Mouse (Mus musculus) liver, embryonic 15.5 days (tissue): ENCODE results near the gene Dusp9. TPM values are rescaled to one million over a fixed set of nuclear protein-coding genes. Genes with fewer than 3 reads are reported as not detected.

Experiments used
- polyA plus RNA-seq: library from polyadenylated mRNA; unstranded; fragments of >200 nt; fragmentation: Nextera tagmentation; extraction: Ambion mirVana; gene quantifications from 2 replicates; pipeline ENCODE4 v1.2.1, GENCODE M21; 2015

Dusp9 gene
- polyA plus RNA-seq, 1 experiment from 2014 or later = 30.5 TPM

Other genes starting within 250 kb of the Dusp9 start
- gene Gm18336, start 240.7 kb upstream of the Dusp9 start, polyA plus RNA-seq = not detected in 2 replicates
- not detected in 2 replicates for gene Zfp92, start 228.3 kb upstream of the Dusp9 start, polyA plus RNA-seq
- not detected in 2 replicates for gene Trex2, start 204.1 kb upstream of the Dusp9 start, polyA plus RNA-seq
- 41.6 and 42.1 TPM in 2 replicates for gene Haus7, start 180.4 kb upstream of the Dusp9 start, polyA plus RNA-seq
- gene Bgn, start 155.8 kb upstream of the Dusp9 start, polyA plus RNA-seq = 10.0 and 12.4 TPM in 2 replicates
- gene Atp2b3, start 136.3 kb upstream of the Dusp9 start, polyA plus RNA-seq = 0.05 TPM in 1 of 2 replicates, not detected in the other
- gene Pnck, start 20.7 kb downstream of the Dusp9 start, polyA plus RNA-seq = 0.94 and 1.1 TPM in 2 replicates
- gene Slc6a8, start 33.7 kb downstream of the Dusp9 start, polyA plus RNA-seq = 0.33 and 0.51 TPM in 2 replicates
- 127 and 137 TPM in 2 replicates for gene Bcap31, start 76.8 kb downstream of the Dusp9 start, polyA plus RNA-seq
- 9.5 and 10.0 TPM in 2 replicates for gene Abcd1, start 77.2 kb downstream of the Dusp9 start, polyA plus RNA-seq
- 0.29 and 0.45 TPM in 2 replicates for gene Plxnb3, start 117.7 kb downstream of the Dusp9 start, polyA plus RNA-seq
- gene Srpk3, start 135.0 kb downstream of the Dusp9 start, polyA plus RNA-seq = 1.9 and 2.9 TPM in 2 replicates
- 117 and 127 TPM in 2 replicates for gene Idh3g, start 147.5 kb downstream of the Dusp9 start, polyA plus RNA-seq
- 162 and 163 TPM in 2 replicates for gene Ssr4, start 147.6 kb downstream of the Dusp9 start, polyA plus RNA-seq
- gene Pdzd4, start 185.6 kb downstream of the Dusp9 start, polyA plus RNA-seq = 0.07 and 0.08 TPM in 2 replicates